Mouse (Mus musculus) midbrain, postnatal 0 days (tissue): Measurements from ENCODE around the gene Plcxd1. TPM values are rescaled to one million over a fixed set of nuclear protein-coding genes. Genes with fewer than 3 reads are reported as not detected.
A peak's percentile ranks its signal among the peaks of the same experiment; 100 is the strongest.

Source experiments
- ATAC-seq: fragments of 200-750 bp; cut with Nextera tagmentation; 2 replicates; pipeline ENCODE4 v1.8.0; 2017; ENCODE audit warnings: moderate number of reproducible peaks, mild to moderate bottlenecking, moderate TSS enrichment, moderate library complexity; ENCODE audit not compliant: low FRiP score
- DNase-seq: peaks from one replicate; pipeline ENCODE4 v3.0.0-alpha.2; 2015; ENCODE audit warnings: low spot score
- H3K27ac ChIP-seq: fragments of 300-500 bp; sonication (generic); 2 replicates; pipeline ENCODE4 v1.5.1; 2014; ENCODE audit warnings: low read depth, mild to moderate bottlenecking, low read length, mixed read lengths
- H3K27me3 ChIP-seq: fragments of 300-500 bp; sonication (generic); 2 replicates; pipeline ENCODE4 v1.6.1; 2014; ENCODE audit warnings: low read length, control low read depth, mixed read lengths; ENCODE audit not compliant: insufficient read depth
- H3K36me3 ChIP-seq: fragments of 300-500 bp; sonication (generic); 2 replicates; pipeline ENCODE4 v1.6.1; 2014; ENCODE audit warnings: low read length, control low read depth, mixed read lengths; ENCODE audit not compliant: insufficient read depth
- H3K4me1 ChIP-seq: fragments of 300-500 bp; sonication (generic); 2 replicates; pipeline ENCODE4 v1.6.1; 2014; ENCODE audit warnings: mild to moderate bottlenecking, control low read depth, antibody characterized with exemption, low read length, mixed read lengths; ENCODE audit not compliant: insufficient read depth
- H3K4me2 ChIP-seq: fragments of 300-500 bp; sonication (generic); 2 replicates; pipeline ENCODE4 v1.6.1; 2014; ENCODE audit warnings: low read depth, mild to moderate bottlenecking, low read length, mixed read lengths; ENCODE audit not compliant: poor library complexity, severe bottlenecking
- H3K4me3 ChIP-seq: fragments of 300-500 bp; sonication (generic); 2 replicates; pipeline ENCODE4 v1.5.1; 2014; ENCODE audit warnings: low read depth, mild to moderate bottlenecking, low read length, moderate library complexity
- H3K9ac ChIP-seq: fragments of 300-500 bp; sonication (generic); replicated peaks from 2 replicates; pipeline ENCODE4 v1.6.1; 2014; ENCODE audit warnings: mild to moderate bottlenecking, low read length, moderate library complexity, mixed read lengths; ENCODE audit not compliant: poor library complexity, severe bottlenecking
- H3K9me3 ChIP-seq: fragments of 300-500 bp; sonication (generic); 2 replicates; pipeline ENCODE4 v1.6.1; 2016; ENCODE audit warnings: low read length, control low read depth
- CTCF ChIP-seq: IDR thresholded peaks from 2 replicates; pipeline ENCODE4 v1.5.1; 2016; ENCODE audit warnings: antibody characterized with exemption, mild to moderate bottlenecking
- WGBS: fragments of 180-500 bp; shearing (Covaris S2); extraction: QIAGEN DNeasy Blood & Tissue Kit; methylation state at CpG from one replicate; pipeline ENCODE4 v1.1.7; 2014; 5-methylcytosine and 5-hydroxymethylcytosine counted together
- polyA plus RNA-seq: library from polyadenylated mRNA; unstranded; fragments of >200 nt; fragmentation: Nextera tagmentation; extraction: Ambion mirVana; gene quantifications from 2 replicates; pipeline ENCODE4 v1.2.1, GENCODE M21; 2015
- total RNA-seq: library from RNA; depleted of rRNA; stranded (reverse); fragments of >200 nt; gene quantifications from 2 replicates; pipeline ENCODE4 v1.2.3, GENCODE M21; 2014; rRNA removed

The Plcxd1 gene
- total and polyA plus RNA-seq, 2 experiments from 2014 or later, result 10.0 to 21.6 TPM

GRCm38 (mm10) chr5:110143007-110143406 lies 43.2 kb downstream of the Plcxd1 start:
- no peak overlapping the region for H3K4me2 ChIP-seq
- H3K27me3 ChIP-seq, result no peaks in the 10 kb centered on the region
- TF ChIP-seq CTCF, result peak; percentile 61
- H3K36me3 ChIP-seq, result peaks cover 42% of the 10 kb centered on the region
- no peak overlapping the region for H3K4me3 ChIP-seq
- H3K9ac ChIP-seq, result no peak overlapping the region
- WGBS, result 91% methylated on average over 5 of the region's 5 CpGs
- H3K4me1 ChIP-seq, result no peaks in the 10 kb centered on the region
- DNase-seq, result peak; percentile 9
- H3K27ac ChIP-seq, result no peak overlapping the region
- no peak for ATAC-seq
- no peaks in the 10 kb centered on the region for H3K9me3 ChIP-seq

Other genes with a start within 250 kb of the Plcxd1 start
- 4.1 and 9.9 TPM in 2 replicates for gene Gm15446, start 176.6 kb upstream of the Plcxd1 start, total RNA-seq
- 0.31 and 0.49 TPM in 2 replicates for gene Gm15446, start 176.6 kb upstream of the Plcxd1 start, polyA plus RNA-seq
- 9.6 and 24.9 TPM in 2 replicates for gene Zfp932, start 103.4 kb upstream of the Plcxd1 start, total RNA-seq
- 14.1 and 16.7 TPM in 2 replicates for gene Zfp932, start 103.4 kb upstream of the Plcxd1 start, polyA plus RNA-seq
- not detected in 2 replicates for gene Gm17655, start 27.5 kb upstream of the Plcxd1 start, total RNA-seq
- gene Gm17655, start 27.5 kb upstream of the Plcxd1 start, polyA plus RNA-seq, result 2.7 and 2.8 TPM in 2 replicates
- 0.28 and 0.88 TPM in 2 replicates for gene Gm35315, start 5.5 kb upstream of the Plcxd1 start, total RNA-seq
- 0.39 and 0.40 TPM in 2 replicates for gene Gm35315, start 5.5 kb upstream of the Plcxd1 start, polyA plus RNA-seq
- gene Gtpbp6, start 8.2 kb downstream of the Plcxd1 start, total RNA-seq, result 119 and 135 TPM in 2 replicates
- gene Gtpbp6, start 8.2 kb downstream of the Plcxd1 start, polyA plus RNA-seq, result 57.5 and 65.3 TPM in 2 replicates
- 10.9 and 16.4 TPM in 2 replicates for gene Zfp605, start 10.1 kb downstream of the Plcxd1 start, total RNA-seq
- 14.7 and 16.8 TPM in 2 replicates for gene Zfp605, start 10.1 kb downstream of the Plcxd1 start, polyA plus RNA-seq
- gene Chfr, start 35.9 kb downstream of the Plcxd1 start, total RNA-seq, result 58.0 and 70.8 TPM in 2 replicates
- 62.5 and 62.6 TPM in 2 replicates for gene Chfr, start 35.9 kb downstream of the Plcxd1 start, polyA plus RNA-seq
- gene Golga3, start 76.7 kb downstream of the Plcxd1 start, total RNA-seq, result 23.4 and 24.7 TPM in 2 replicates
- gene Golga3, start 76.7 kb downstream of the Plcxd1 start, polyA plus RNA-seq, result 18.9 and 20.1 TPM in 2 replicates
- gene Ankle2, start 131.0 kb downstream of the Plcxd1 start, total RNA-seq, result 27.9 and 30.7 TPM in 2 replicates
- gene Ankle2, start 131.0 kb downstream of the Plcxd1 start, polyA plus RNA-seq, result 15.4 and 17.1 TPM in 2 replicates
- gene Pgam5, start 169.9 kb downstream of the Plcxd1 start, total RNA-seq, result 156 and 164 TPM in 2 replicates
- gene Pgam5, start 169.9 kb downstream of the Plcxd1 start, polyA plus RNA-seq, result 117 and 119 TPM in 2 replicates
- 7.8 and 9.1 TPM in 2 replicates for gene Pxmp2, start 186.2 kb downstream of the Plcxd1 start, total RNA-seq
- gene Pxmp2, start 186.2 kb downstream of the Plcxd1 start, polyA plus RNA-seq, result 16.3 and 16.7 TPM in 2 replicates
- gene Pole, start 186.3 kb downstream of the Plcxd1 start, total RNA-seq, result 7.9 and 10.2 TPM in 2 replicates
- 2.2 and 3.1 TPM in 2 replicates for gene Pole, start 186.3 kb downstream of the Plcxd1 start, polyA plus RNA-seq
- gene P2rx2, start 243.2 kb downstream of the Plcxd1 start, total RNA-seq, result 10.6 and 11.9 TPM in 2 replicates
- 10.7 and 13.4 TPM in 2 replicates for gene P2rx2, start 243.2 kb downstream of the Plcxd1 start, polyA plus RNA-seq
- gene Lrcol1, start 244.8 kb downstream of the Plcxd1 start, total RNA-seq, result not detected in 2 replicates
- not detected in 2 replicates for gene Lrcol1, start 244.8 kb downstream of the Plcxd1 start, polyA plus RNA-seq